Mouse (Mus musculus) lung, postnatal 10 days (tissue): Measurements from ENCODE around the gene Nhsl1.

Source experiments
- DNase-seq: peaks from one replicate; pipeline ENCODE4 v3.0.0; 2021

Gene Nhsl1

DNA sequence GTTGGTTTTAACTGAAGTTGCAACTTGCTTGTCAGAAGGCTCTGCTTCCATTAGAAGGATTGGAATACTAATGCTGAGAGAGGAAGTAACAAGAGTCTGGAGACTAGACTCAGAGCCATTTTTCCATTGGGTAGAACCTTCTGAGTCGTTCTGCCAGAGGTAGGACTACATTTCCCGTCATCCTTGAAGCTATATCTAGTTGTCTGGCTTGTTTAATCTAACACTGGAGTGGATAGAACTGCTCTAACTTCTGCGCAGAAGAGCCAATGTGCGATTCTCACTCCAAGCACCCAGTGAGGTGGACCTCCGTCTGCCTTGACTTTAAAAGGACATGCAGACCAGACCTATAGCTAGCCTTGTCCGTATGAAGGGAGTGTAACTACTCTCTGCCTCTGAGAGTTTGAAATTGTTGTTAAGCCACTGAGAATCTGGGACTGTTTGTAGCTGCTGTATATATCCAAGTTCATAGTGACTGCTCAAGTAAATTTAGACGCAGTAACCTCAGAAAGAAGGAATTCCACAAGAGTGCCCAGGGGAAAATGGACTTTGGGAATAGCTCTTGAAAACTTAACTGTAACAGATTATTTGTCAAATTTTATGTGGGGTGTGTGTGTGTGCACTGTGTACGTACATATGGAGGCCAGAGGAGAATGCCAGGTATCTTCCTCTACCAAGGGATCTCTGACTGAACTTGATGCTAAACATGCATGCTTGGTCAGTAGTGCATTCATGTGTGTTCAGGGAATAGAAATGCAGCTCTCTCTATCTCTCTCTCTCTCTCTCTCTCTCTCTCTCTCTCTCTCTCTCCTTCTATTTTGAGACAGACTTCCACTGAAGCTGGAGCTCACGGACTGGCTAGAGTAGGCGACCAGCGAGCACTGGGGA lies 174.5 kb downstream of the Nhsl1 start:
- DNase-seq: no peak

DNA sequence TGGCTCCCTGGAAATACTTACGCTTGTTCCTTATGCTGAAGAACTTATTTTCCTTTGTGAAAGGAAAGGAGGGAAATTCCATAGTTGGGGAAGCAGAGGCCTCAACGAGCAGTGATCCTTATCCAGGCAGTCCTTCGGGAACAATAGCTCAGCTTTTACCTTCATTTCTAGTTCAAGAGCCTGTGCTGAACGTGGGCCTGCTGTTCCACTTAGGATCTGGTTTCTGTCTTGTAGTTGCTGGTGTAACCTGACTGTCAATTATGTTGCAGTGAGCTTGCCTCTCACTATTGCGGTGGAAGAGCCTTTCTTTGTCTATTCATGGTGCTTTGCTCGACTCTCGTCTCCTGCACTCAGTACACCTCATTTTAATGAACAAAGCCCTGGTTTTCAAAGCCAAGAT lies 175.5 kb downstream of the Nhsl1 start:
- DNase-seq: no peak

DNA sequence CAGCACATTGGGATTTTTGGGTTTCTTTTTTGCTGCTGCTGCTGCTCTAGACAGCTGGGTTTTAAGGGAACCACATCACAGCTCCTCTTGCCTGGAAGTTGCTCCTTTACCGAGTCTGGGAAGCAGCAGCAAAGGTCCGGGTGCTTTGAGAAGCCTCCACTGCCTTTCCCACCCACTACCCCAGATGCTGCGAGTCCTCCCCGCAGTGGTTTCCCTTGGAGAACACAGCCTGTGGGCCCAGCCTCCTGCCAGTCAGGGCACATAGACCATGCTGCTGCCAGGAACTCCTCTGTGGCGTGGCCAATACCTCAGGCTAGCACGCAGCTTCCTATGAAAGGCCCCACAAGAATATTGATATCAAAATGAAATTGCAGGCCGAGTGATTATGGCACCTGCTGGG lies 178.3 kb downstream of the Nhsl1 start:
- DNase-seq: no peak

DNA sequence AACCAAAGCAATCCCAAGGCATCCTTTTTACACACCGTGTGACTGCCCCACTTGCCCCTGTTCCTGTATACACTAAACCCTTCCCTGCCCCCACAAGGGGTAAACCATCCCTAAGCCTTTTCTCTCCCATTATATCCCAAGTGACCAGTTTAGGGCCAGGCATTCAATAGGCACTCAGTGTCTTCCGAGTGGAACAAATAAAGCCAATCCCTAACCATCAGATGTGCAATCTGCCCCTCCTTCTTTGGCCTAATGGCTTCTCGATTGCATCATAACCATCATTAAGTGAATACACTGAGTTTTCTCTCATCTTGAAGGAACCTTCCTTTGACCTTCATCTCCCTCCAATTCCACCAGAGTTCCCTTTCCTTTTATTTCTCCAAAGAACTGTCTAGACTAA lies 183.2 kb downstream of the Nhsl1 start:
- DNase-seq: no peak

DNA sequence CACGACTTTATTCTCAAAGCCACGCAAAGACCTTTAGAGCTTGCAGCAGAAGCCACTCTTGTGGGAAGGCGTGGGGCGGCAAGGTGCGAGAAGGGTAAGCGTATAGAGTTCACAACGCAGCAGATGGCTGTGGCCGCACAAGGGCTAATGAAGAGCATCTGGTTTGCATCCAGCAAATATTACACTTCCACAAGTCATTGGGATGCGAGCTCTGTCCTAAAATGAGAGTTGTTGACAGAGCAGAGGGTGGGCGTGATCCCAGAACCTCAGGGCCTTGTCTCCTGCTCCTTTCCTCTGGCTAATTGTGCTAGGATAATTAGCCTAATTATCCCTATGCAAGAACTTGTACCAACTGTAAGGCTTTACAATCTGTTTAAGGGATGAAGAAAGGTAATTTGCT lies 186.9 kb downstream of the Nhsl1 start:
- no peak for DNase-seq

DNA sequence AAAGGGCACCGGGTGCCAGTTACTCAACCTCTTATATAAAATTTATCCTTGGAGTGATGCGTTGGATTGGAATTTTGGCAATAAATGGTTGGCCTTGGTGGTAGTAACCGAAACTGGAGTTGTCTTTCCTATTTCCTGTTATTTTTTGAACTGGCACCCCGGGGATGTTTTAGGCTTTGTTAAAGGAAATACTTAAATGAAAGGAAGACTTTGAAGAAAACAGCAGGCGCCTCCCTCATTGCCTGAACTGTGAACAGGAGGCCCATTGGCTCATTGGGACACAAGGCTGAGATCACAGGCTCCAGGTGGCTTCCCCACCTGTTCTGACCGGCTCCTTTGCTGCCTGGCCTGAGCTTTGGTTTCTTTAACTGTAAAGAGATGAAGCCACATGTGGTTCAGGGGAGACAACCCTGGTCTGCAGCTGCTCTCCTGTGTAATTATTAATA lies 187.7 kb downstream of the Nhsl1 start:
- DNase-seq: no peak

DNA sequence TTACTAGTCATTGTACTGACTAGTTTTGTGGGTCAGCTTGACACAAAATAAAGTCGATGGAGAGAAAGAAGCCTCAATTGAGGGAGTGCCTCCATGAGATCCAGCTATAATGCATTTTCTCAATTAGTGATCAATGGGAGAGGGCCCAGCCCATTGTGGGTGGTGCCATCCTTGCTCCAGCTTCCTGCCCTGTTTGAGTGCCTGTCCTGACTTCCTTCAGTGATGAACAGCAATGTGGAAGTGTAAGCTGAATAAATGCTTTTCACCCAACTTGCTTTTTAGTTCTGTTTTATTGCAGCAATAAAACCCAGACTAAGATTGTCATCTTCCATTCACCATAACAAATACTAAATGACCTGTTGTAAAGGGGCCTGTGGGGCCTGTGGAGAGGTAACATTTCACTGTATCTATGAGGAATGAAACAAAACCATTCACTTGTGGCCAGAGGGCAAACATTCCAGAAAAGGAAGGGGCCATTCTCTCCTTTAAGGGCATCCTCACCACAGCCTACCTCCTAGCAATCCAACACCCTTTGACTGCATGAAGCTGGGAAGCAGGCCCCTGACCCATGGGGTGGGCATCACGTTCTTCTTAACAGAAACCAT lies 189.2 kb downstream of the Nhsl1 start:
- no peak for DNase-seq

DNA sequence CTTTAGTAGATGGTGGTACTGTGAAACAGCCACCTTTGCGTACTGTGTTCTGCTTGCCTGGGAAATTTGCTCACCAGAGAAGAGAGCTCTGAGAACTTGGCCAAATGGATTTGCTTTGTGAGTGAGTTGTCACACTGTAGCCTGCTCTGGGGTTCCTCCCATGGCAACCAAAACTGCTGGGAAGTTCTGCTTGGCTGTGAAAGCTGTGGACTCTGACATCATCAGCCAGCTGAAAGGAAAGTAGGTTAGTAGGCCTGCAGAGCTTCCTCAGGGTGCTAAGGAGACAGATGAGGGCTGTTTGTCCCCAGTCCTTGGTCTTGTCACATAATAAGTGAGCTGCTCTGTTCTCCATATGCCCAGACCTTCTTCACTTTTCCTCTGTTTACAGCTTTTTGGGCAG lies 189.8 kb downstream of the Nhsl1 start:
- DNase-seq: peak; percentile 27

DNA sequence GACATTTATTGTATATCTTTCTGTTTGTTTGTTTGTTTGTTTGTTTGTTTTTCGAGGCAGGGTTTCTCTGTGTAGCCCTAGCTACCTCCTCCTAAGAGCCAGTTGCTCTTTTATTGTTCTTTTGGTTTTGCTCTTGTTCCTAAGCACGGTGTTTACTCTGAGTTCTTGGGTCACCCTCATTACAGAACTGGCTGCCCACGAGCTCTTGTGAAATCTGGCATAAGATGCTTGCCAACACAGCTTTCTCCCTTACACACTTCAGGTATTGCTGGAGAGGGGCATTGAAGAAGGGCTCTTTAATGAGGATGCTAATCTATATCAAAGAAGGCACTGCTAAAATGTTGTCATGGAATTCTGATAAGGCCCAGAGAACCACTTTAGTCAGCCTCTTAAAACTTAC lies 191.9 kb downstream of the Nhsl1 start:
- DNase-seq: peak; percentile 5

DNA sequence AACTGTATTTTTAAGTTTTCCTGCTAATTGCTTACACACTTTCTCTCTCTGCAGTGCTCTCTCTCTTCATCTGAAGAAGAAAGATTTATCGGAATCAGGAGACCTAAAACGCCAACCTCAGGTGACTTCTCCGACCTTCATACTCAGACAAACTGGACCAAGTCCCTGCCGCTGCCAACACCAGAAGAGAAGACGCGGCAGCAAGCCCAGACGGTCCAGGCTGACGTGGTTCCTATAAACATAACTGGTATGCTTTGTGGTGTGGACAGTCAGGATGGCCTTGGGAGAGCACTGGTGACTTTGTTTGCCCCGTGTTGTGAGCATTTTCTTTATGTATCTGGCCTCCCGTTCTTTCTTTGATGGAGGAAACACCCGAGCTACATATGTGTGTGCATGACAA lies 192.7 kb downstream of the Nhsl1 start:
- DNase-seq: no peak

DNA sequence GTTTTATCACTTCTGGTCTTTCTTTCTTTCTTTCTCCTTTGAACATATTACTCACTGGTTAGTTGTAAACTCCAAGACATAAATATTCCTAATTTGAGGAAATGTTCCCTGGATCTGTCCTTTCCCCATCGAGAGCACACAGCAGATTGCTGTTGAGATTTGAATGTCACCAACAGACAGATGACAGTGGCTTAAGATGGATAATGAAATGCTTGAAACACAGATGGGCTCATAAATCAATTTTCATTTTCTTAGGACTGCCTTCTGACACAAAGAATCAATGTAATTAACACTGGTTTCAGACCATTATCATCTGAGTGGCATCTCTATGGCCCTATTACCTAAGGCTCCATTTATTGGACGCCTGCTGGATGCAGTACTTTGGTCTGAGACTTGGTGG lies 203.8 kb downstream of the Nhsl1 start:
- no peak for DNase-seq

DNA sequence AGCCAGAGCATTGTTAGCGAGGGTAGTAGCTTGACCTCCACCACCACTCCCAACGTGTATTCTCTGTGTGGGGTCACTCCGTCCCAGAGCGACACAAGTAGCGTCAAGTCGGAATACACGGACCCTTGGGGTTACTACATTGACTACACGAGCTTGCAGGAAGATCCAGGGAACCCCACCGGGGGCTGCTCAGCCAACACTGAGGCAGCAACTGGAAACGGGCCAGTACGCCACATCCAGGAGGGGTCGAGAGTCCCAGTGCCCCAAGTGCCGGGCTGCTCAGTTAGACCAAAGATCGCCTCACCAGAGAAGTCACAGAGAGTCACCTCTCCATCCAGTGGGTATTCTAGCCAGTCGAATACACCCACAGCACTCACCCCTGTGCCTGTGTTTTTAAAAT lies 206.5 kb downstream of the Nhsl1 start:
- DNase-seq: no peak

DNA sequence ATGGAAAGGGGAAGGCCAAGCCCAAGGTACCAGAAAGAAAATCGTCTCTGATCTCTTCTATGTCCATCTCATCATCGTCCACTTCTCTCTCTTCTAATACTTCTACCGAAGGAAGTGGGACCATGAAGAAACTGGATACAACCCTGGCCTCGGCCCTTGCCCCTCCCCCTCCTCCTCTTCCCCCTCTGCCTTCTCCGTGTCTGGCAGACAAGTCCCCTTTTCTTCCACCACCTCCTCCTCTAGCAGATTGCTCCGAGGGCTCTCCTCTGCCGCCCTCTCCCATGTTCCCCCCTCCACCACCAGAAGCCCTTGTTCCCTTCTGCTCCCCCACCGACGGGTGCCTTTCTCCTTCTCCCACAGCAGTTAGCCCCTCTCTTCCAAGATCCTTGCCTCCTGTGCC lies 206.9 kb downstream of the Nhsl1 start:
- DNase-seq: peak; percentile 6

DNA sequence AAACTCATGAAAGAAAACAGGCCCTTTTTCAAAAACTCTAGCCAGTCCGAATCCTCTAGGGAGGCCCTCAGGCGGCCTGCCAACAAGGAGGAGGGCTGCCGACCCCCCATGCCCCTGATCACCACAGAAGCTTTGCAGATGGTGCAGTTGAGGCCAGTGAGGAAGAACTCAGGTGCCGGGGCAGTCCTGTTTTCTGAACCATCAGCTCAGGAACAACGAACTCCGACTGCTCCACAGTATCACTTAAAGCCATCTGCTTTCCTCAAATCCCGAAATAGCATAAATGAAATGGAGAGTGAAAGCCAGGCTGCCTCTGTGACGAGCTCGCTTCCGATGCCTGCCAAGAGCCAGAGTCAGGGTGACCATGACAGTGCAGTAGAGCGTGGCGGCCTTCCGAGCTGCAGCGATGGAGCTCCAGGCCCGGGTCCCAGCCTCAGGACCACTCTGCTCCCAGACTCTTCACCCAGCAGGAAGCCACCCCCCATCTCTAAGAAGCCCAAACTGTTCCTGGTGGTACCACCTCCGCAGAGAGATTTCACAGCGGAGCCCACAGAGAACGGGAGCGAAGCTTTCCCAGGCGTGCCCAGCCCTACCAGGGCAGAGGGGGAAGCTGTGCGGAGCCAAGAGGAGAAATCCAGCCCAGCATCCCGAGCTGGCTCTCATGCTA lies 207.5 kb downstream of the Nhsl1 start:
- peak; percentile 16 for DNase-seq

DNA sequence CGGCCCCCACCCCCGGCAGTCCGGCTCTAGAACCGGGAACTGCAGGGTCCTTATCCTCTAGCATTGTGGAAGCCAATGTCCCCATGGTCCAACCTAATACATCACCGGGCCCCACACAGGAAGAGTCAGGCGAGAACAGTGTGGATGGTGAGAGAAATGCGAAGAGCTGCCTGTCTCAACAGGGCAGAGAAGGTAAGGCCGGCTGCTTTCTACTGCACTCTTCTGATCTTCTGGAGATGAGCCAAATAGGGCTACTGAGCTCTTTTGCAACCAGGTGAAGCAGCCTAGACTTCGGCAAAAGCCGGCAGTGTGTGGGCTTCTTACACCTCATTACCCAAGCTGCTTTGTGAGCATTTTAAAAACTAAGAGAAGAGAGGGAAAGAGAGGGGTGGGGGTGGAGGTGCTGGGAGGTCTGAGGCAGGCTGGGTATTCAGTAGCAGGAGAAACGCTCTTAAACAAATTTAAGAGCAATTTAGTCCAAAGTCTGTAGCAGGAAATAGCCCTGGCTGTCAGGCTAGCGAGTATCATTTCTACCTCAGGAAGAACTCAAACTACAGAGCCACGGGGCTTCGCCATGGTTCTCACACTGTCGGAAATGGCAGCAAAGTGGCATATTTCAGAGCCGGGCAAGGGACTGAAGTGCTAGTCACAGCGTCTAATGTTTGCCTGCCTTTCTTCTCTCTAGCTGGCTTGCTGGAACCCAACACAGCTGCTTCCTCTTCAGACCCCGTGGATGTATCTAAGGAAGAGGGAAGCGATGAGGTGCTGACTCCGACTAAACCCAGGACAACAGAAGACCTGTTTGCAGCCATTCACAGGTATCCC lies 208.3 kb downstream of the Nhsl1 start:
- peak; percentile 3 for DNase-seq

DNA sequence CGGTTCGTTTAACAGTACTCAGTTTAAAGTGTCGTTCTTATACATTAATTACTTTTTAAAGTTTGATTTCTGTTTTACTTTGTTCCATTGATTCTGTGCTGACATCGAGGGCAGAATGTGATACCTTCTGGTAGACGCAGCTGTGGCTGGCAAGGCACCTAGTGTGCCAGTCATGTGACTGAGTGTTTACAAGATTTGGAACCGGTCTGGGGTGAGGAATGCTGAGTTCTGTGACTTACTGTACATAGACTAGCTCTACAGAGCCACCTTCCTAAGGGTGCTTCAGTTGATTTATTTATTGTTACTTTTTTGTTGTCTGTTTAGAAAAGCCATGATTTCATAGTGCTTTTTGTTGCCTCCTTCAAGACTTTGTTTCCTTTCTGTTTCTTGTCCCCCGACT lies 209.0 kb downstream of the Nhsl1 start:
- DNase-seq: peak; percentile 13

DNA sequence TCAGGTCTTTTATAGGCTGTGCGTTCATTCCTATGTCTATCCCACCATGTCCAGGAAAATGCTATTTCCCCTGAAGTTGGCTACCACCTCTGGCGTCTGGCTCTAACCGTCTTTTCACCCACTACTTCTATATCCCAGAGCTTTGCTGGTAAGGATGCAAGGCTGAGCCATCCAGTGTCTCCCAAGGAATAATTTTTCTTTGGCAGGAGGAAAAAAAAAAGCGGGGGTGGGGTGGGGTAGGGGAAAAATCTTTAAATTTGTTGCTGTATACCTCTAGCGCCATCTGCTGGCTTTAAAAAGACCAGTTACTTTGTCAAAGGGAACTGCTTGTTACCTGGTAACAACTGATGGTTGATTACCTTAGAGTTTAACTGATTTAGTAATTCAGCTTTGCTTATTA lies 209.7 kb downstream of the Nhsl1 start:
- peak; percentile 64 for DNase-seq

DNA sequence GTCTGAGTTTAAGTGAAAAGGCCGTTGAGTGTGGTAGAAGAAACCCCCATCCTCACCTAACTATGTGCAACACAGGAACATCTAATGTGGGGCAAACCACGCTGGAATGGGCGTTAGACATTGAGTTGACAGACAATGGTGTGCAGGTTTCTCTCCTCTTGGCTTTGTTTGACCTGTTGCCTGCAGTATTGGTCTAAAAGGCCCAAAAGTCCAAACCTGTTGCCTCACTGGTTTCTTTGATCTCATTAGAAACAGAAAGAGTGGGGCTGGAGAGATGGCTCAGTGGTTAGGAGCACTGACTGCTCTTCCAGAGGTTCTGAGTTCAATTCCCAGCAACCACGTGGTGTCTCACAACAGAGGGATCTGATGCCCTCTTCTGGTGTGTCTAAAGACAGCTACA lies 210.4 kb downstream of the Nhsl1 start:
- DNase-seq: no peak

DNA sequence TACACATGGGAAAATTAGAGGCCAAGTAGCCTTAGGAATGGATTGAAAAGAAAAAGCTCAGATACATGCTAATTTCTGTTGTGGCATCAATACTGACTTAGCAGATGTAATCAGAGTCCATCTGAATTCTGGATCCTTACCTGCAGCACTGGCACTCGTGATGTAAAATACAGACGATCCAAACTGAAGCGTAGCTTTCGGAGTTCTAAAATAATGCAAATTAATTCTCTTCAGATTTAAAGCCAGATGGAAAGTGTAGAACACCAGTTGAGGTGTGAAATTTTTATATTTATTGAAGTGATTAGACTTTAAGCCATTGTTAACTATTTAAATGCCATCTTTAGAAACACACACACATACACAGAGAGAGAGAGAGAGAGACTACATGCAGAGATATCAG lies 211.4 kb downstream of the Nhsl1 start:
- no peak for DNase-seq

DNA sequence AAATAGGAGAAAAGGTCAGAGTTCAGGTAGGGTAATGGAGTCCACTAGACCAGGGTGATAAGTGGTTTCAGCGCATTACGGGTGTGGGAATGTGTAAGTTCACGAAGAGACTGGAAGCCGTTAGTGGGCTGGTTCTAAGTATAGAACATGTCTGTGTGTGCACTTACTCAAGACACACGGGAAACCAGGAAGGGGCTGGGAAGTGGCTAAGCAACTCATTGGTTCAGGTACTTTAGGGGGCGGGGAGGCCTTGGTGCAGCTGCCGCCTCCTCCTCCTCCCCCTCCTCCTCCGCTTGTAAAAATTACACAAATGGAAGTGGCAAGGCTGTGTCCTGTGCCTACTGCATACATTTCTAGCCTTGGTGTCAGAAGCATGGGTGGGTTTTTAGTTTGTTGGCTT lies 213.5 kb downstream of the Nhsl1 start:
- no peak for DNase-seq

DNA sequence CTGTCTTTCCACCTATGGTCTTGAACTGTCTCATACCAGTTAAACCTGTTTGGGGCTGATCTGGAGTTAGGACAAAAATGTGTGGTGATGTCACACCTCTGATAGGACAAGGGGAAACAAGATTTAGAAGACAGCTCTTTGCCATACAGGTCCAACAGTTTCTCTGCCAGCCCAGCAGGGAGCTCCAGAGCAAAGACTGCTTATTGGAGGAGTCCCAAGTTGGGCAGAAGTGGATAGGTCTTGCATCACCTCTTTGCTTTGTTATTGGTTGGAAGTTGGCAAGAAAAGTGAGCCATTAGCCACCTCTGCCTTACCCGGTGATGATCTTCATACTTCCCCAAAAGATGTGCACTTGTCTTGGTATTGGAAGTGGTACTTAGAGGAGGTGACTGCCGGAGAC lies 218.1 kb downstream of the Nhsl1 start:
- DNase-seq: no peak

DNA sequence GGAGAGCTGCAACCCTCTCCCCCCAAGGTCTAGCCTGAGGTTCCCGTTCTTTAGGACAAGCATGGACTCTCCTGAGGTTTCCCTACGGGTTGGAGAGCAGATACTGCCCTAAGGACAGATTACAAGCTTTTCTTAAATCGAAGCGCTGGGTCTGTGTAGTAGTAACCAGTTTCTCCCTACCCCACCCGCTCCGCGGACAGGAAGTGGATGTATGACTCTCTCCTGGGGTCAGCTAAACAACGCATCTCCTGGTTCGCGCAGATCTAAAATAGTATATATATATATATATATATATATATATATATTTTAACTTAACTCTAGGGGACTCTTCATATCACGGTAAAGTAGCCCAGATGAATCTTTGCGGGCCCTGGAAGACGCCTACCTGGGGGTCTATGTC lies 226.5 kb downstream of the Nhsl1 start:
- peak; percentile 13 for DNase-seq

DNA sequence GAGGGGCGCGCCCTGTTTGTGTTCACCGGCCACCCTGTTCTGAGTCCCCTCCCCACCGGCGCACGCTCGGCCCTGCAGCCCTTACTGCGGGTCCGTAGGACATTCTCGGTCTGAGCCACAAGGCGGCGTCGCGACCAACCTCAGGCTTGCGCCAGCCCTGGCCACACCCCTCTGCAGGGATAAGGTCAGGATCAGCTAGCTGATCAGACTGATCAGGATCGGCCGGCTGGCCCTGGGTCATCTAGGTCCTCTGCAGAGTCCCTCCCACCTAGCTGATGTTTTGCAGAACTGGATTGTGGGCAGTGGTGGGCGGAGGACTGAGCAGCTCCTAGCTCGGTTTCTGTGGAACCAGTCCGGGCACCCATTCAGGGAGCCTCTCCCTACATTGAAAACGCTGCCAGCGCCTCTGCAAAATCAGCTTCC lies 227.0 kb downstream of the Nhsl1 start, which contains the start of gene Hebp2:
Hebp2 (minus strand) TSS at position 264 of the 423 bp plus-strand sequence.
- DNase-seq: peak; percentile 76
